Mouse (Mus musculus) lung, embryonic 14.5 days (tissue): ENCODE results near the gene Lrmda. TPM values are rescaled to one million over a fixed set of nuclear protein-coding genes. Genes with fewer than 3 reads are reported as not detected.

ENCODE experiments used
- ATAC-seq: fragments of 200-750 bp; cut with Nextera tagmentation; 2 replicates; pipeline ENCODE4 v1.8.0; 2017; ENCODE audit warnings: mild to moderate bottlenecking, moderate TSS enrichment, moderate library complexity; ENCODE audit not compliant: insufficient read depth
- DNase-seq: peaks from one replicate; pipeline ENCODE4 v3.0.0-alpha.2; 2015
- H3K27ac ChIP-seq: fragments of 300-500 bp; sonication (generic); 2 replicates; pipeline ENCODE4 v1.5.1; 2014; ENCODE audit warnings: low read depth, mild to moderate bottlenecking, moderate library complexity
- H3K27me3 ChIP-seq: fragments of 300-500 bp; sonication (generic); 2 replicates; pipeline ENCODE4 v1.6.1; 2014; ENCODE audit warnings: low read length, control low read depth; ENCODE audit not compliant: insufficient read depth
- H3K36me3 ChIP-seq: fragments of 300-500 bp; sonication (generic); 2 replicates; pipeline ENCODE4 v1.6.1; 2014; ENCODE audit warnings: control low read depth; ENCODE audit not compliant: insufficient read depth
- H3K4me1 ChIP-seq: fragments of 300-500 bp; sonication (generic); 2 replicates; pipeline ENCODE4 v1.6.1; 2014; ENCODE audit warnings: antibody characterized with exemption, control low read depth; ENCODE audit not compliant: insufficient read depth
- H3K4me2 ChIP-seq: fragments of 300-500 bp; sonication (generic); 2 replicates; pipeline ENCODE4 v1.6.1; 2014; ENCODE audit warnings: mild to moderate bottlenecking
- H3K4me3 ChIP-seq: fragments of 300-500 bp; sonication (generic); 2 replicates; pipeline ENCODE4 v1.5.1; 2014; ENCODE audit warnings: low read depth, low read length
- H3K9ac ChIP-seq: fragments of 300-500 bp; sonication (generic); 2 replicates; pipeline ENCODE4 v1.6.1; 2014
- H3K9me3 ChIP-seq: fragments of 300-500 bp; sonication (generic); 2 replicates; pipeline ENCODE4 v1.6.1; 2016; ENCODE audit warnings: low read depth, low read length, control low read depth
- CTCF ChIP-seq: IDR thresholded peaks from 2 replicates; pipeline ENCODE4 v1.5.1; 2016; ENCODE audit warnings: antibody characterized with exemption, low read depth
- WGBS: fragments of 180-500 bp; shearing (Covaris S2); extraction: QIAGEN DNeasy Blood & Tissue Kit; methylation state at CpG from one replicate; pipeline ENCODE4 v1.1.7; 2014; 5-methylcytosine and 5-hydroxymethylcytosine counted together
- polyA plus RNA-seq: library from polyadenylated mRNA; unstranded; fragments of >200 nt; fragmentation: Nextera tagmentation; extraction: Ambion mirVana; gene quantifications from 2 replicates; pipeline ENCODE4 v1.2.1, GENCODE M21; 2014

Lrmda gene
- polyA plus RNA-seq, 1 experiment from 2014 or later: 1.1 TPM

- DNase-seq: no peak
- peaks cover 20% of the 10 kb centered on the region for H3K4me1 ChIP-seq
- H3K27me3 ChIP-seq: no peaks in the 10 kb centered on the region
- no peak overlapping the region for H3K9ac ChIP-seq
- WGBS: 52% methylated on average over 1 of the region's 1 CpGs
- ATAC-seq: no peak
- H3K4me3 ChIP-seq: no peak overlapping the region
- H3K4me2 ChIP-seq: no peak overlapping the region
- H3K36me3 ChIP-seq: no peaks in the 10 kb centered on the region
- H3K9me3 ChIP-seq: no peaks in the 10 kb centered on the region
- TF ChIP-seq CTCF: no peak
- H3K27ac ChIP-seq: no peak overlapping the region
Observed at GRCm38 (mm10) chr14:22058729-22059128, 39.2 kb downstream of the Lrmda start.

GRCm38 (mm10) chr14:22059348-22059861, 39.9 kb downstream of the Lrmda start:
- Histone ChIP-seq H3K36me3 (no peaks in the 10 kb centered on the region), H3K4me3 (no peak overlapping the region), H3K27me3 (no peaks in the 10 kb centered on the region), H3K4me2 (no peak overlapping the region), H3K9ac (no peak overlapping the region), H3K9me3 (no peaks in the 10 kb centered on the region), H3K27ac (no peak overlapping the region), H3K4me1 (peaks cover 18% of the 10 kb centered on the region)
- TF ChIP-seq CTCF: no peak
- DNase-seq (no peak), ATAC-seq (no peak)
- 76% methylated on average over 6 of the region's 6 CpGs for WGBS

- Histone ChIP-seq H3K27me3 (no peaks in the 10 kb centered on the region), H3K4me2 (no peak overlapping the region), H3K9ac (no peak overlapping the region), H3K36me3 (no peaks in the 10 kb centered on the region), H3K4me1 (peaks cover 9% of the 10 kb centered on the region), H3K9me3 (no peaks in the 10 kb centered on the region), H3K27ac (no peak overlapping the region), H3K4me3 (no peak overlapping the region)
- TF ChIP-seq CTCF: no peak
- ATAC-seq (no peak), DNase-seq (no peak)
- WGBS: 83% methylated on average over 7 of the region's 7 CpGs
Observed at GRCm38 (mm10) chr14:22060787-22061186, 41.3 kb downstream of the Lrmda start.

- no peak for TF ChIP-seq CTCF
Observed at GRCm38 (mm10) chr14:22062117-22062855, 42.8 kb downstream of the Lrmda start.

GRCm38 (mm10) chr14:22069169-22069568, 49.7 kb downstream of the Lrmda start:
- TF ChIP-seq CTCF: no peak
- H3K9ac ChIP-seq: no peak overlapping the region
- H3K36me3 ChIP-seq: no peaks in the 10 kb centered on the region
- H3K27ac ChIP-seq: no peak overlapping the region
- no peak overlapping the region for H3K4me3 ChIP-seq
- 24% methylated on average over 2 of the region's 2 CpGs for WGBS
- no peaks in the 10 kb centered on the region for H3K27me3 ChIP-seq
- no peaks in the 10 kb centered on the region for H3K9me3 ChIP-seq
- DNase-seq (no peak), ATAC-seq (no peak)
- H3K4me1 ChIP-seq: no peaks in the 10 kb centered on the region
- no peak overlapping the region for H3K4me2 ChIP-seq

More at GRCm38 (mm10) chr14:22062117-22062855, 42.8 kb downstream of the Lrmda start:
- Histone ChIP-seq H3K27ac (no peak overlapping the region), H3K9ac (no peak overlapping the region), H3K9me3 (no peaks in the 10 kb centered on the region), H3K4me1 (no peaks in the 10 kb centered on the region), H3K4me2 (no peak overlapping the region), H3K27me3 (no peaks in the 10 kb centered on the region), H3K36me3 (no peaks in the 10 kb centered on the region), H3K4me3 (no peak overlapping the region)
- WGBS: 74% methylated on average over 9 of the region's 9 CpGs
- no peak for DNase-seq
- no peak for ATAC-seq

- no peaks in the 10 kb centered on the region for H3K27me3 ChIP-seq
- DNase-seq (no peak), ATAC-seq (no peak)
- no peaks in the 10 kb centered on the region for H3K9me3 ChIP-seq
- no peak overlapping the region for H3K4me3 ChIP-seq
- no peak for TF ChIP-seq CTCF
- H3K36me3 ChIP-seq: no peaks in the 10 kb centered on the region
- no peak overlapping the region for H3K9ac ChIP-seq
- no peak overlapping the region for H3K27ac ChIP-seq
- 84% methylated on average over 5 of the region's 5 CpGs for WGBS
- H3K4me1 ChIP-seq: no peaks in the 10 kb centered on the region
- H3K4me2 ChIP-seq: no peak overlapping the region
Observed at GRCm38 (mm10) chr14:22073385-22073784, 53.9 kb downstream of the Lrmda start.

- no peak for TF ChIP-seq CTCF
- no peak overlapping the region for H3K4me2 ChIP-seq
- H3K9ac ChIP-seq: no peak overlapping the region
- H3K27me3 ChIP-seq: no peaks in the 10 kb centered on the region
- no peak overlapping the region for H3K27ac ChIP-seq
- H3K36me3 ChIP-seq: no peaks in the 10 kb centered on the region
- 63% methylated on average over 16 of the region's 16 CpGs for WGBS
- no peaks in the 10 kb centered on the region for H3K9me3 ChIP-seq
- no peak overlapping the region for H3K4me3 ChIP-seq
- DNase-seq: no peak
- ATAC-seq: no peak
- H3K4me1 ChIP-seq: no peaks in the 10 kb centered on the region
Observed at GRCm38 (mm10) chr14:22074229-22074628, 54.7 kb downstream of the Lrmda start.
